Mouse (Mus musculus): ENCODE results near the gene Syn2. TPM values are rescaled to one million over a fixed set of nuclear protein-coding genes. Genes with fewer than 3 reads are reported as not detected.

Gene Syn2
- not detected in 2 replicates for total RNA-seq (2017)

GRCm38 (mm10) chr6:115134501-115135331, at the start of gene Syn2:
TSS of gene Syn2 (plus strand) at chr6:115134902.
- ATAC-seq (replicated peaks; ENCODE audit: low read depth, poor library complexity, severe bottlenecking), result peak; percentile 99

DNA sequence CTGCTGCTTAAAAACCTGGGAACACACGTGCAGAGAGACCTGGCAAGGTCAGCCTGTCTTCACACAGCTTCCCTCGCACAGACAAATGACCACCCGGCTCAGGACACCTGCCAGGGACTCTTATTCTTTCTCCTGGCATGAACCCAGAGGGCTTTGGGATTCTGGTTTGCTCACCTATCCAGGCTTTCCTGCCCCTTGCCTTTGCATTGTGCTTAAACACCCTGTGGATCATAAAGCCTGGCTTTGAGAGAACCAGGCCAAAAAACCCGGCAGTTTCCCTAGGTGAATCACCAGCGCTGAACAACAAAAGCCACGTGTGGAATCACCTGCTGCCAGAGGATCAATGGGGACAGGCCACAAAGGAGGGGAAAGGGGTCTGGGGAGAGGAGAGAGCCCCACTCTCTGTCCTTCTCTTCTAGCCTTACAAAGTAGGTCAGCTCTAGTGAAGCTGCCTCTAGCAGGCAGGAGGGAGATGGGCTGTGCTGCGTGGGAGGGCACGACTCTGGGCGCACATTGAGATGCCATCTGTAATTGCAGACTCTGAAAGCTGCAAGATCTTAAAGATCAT, 49.3 kb upstream of the Syn2 start:
- no peak for ATAC-seq (replicated peaks; ENCODE audit: low read depth, poor library complexity, severe bottlenecking)

GRCm38 (mm10) chr6:115088314-115089106, 46.2 kb upstream of the Syn2 start:
- ATAC-seq (replicated peaks; ENCODE audit: low read depth, poor library complexity, severe bottlenecking), result no peak

DNA sequence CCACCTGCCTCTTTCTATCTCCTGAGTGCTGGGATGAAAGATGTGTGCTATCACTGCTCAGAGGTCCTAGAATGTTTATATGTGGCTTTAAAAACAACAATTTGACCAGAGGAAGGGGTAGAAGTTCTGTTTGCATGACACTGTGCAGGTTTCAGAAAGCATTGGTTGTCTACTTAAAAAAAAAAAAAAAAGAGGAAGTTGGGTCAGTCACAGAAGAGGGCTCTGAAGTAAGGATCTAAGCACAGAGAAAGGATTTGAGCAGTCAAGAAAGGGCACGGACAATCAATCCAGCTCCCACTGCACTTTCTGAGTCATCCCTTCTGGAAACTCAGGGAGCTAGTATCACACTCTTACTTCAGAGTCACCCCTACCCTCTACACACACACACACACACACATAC, 43.0 kb upstream of the Syn2 start:
- peak; percentile 69 for ATAC-seq (replicated peaks; ENCODE audit: low read depth, poor library complexity, severe bottlenecking)

- no peak for ATAC-seq (replicated peaks; ENCODE audit: low read depth, poor library complexity, severe bottlenecking)
Observed at GRCm38 (mm10) chr6:115102542-115102941, 32.2 kb upstream of the Syn2 start.

DNA sequence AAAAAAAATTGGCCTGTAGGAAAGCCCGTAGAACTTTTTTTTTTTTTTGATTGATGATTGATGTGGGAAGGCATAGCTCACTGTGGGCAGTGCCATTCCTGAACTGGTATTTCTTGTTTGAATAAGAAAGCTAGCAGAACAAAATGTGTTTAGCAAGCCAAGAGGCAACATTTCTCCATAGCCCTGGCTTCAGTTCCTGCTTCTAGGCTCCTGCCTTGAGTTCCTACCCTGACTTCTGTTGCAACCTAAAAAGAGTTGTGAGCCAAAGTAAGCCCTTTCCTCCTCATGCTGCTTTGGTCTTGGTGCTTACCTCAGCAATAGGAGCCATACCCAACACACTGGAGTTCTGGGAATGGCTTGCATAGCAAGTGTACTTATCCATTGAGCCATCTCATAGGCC, 23.3 kb upstream of the Syn2 start:
- ATAC-seq (replicated peaks; ENCODE audit: low read depth, poor library complexity, severe bottlenecking), result no peak

DNA sequence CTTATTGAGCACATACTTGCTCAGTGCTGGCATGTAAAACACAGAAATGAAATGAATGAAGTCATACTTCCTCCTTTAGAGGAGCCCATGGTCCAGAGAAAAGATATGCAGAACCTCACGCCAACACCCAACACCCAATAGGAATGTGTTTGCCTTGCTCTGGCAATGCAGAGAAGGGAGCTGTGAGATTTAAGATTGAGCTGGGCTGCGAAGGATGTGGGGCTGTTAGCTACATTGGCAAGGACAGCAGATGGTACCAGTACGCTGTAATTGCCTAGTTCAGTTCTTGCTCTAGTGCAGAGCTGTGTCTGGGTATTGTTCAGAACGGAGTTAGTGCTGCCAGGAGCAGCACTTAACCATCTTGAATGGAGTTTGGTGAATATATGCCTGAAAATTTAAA, 12.5 kb upstream of the Syn2 start:
- ATAC-seq (replicated peaks; ENCODE audit: low read depth, poor library complexity, severe bottlenecking), result no peak

GRCm38 (mm10) chr6:115123262-115124201, 11.2 kb upstream of the Syn2 start:
- peak; percentile 96 for ATAC-seq (replicated peaks; ENCODE audit: low read depth, poor library complexity, severe bottlenecking)

- ATAC-seq (replicated peaks; ENCODE audit: low read depth, poor library complexity, severe bottlenecking), result no peak
Observed at GRCm38 (mm10) chr6:115124675-115125357, 9.9 kb upstream of the Syn2 start.

- no peak for ATAC-seq (replicated peaks; ENCODE audit: low read depth, poor library complexity, severe bottlenecking)
Observed at GRCm38 (mm10) chr6:115125358-115125720, 9.4 kb upstream of the Syn2 start.

DNA sequence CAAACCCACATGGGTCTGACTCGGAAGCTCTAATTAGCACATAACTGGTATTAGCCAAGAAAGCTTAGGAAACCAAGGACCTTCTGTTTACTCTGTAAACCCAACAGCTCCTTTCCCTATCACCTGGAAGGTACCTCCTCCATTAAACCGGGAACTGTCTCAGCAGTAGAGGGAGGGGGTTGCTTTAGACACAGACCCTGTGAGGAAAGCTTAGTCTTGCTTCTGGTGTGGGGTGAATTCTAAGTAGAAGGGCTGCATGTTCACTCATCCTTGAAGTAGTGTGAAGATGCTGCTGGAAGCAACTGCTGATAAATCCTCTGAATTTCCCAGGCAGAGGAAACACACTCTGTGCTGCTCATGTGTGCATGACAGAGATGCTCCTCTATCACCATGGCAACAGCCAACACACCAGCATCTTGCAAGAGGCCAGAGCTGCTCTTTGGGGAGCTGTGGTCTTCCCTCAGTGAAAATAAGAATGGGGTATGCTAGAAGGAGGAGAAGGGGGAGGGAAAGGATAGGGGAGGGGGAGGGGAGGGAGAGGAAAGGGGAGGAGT, 8.4 kb upstream of the Syn2 start:
- ATAC-seq (replicated peaks; ENCODE audit: low read depth, poor library complexity, severe bottlenecking), result no peak

GRCm38 (mm10) chr6:115126851-115127250, 7.9 kb upstream of the Syn2 start:
- ATAC-seq (replicated peaks; ENCODE audit: low read depth, poor library complexity, severe bottlenecking), result no peak

DNA sequence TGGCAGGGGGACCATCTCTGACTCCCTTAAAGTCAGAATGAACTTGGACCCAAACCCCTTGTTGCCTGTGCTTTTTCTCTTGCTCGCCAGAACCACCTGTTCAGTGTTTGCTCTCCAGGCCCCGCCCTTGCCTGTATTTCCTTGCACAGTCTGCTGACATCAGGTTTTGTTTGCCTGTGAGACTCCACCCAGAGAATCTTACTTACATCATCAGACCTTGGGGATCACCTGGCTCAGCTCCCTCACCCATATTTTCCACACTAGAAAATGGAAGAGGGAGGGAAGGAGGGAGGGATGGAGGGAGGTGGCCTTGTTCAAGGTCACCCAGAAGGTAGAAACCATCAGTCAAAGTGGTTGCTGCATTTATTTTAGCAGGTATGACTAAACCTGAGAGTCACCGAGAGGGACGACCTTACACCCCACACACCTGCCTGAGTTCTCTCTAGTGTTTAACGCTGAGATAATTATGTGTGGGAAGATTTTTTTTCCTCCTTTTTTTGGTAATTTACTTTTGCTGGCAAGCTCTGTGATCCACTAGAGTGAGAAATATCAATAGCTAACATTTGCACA, 7.4 kb upstream of the Syn2 start:
- ATAC-seq (replicated peaks; ENCODE audit: low read depth, poor library complexity, severe bottlenecking), result no peak

DNA sequence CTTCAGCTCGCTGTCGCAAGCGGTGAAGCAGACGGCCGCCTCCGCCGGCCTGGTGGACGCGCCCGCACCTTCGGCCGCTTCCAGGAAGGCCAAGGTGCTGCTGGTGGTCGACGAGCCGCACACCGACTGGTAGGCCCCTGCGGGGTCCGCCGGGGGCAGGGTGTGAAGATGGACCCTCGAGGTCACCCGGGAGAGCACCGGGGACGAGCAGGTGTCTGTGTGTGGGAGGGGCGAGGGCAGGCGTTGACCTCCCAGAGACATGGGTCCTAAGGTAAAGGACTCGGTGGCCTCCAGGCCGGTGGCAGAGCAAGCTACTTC, 589 bp downstream of the Syn2 start:
- no peak for ATAC-seq (replicated peaks; ENCODE audit: low read depth, poor library complexity, severe bottlenecking)

DNA sequence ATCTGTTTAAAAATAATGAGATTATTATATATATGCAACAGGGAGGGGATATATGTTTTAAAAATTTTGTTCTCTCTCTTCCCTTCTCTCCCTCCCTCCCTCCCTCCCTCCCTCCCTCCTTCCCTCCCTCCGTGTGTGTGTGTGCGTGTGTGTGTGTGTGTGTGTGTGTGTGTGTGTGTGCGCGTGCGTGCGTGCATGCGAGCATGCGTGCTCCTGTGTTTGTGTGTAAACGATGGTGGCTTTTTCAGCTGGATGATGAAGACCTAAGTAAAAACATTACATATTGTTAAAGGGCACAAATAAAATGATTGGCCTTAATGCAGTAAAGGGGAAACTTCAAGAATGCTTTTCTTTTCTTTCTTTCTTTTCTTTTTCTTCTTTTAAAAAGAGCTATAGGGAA, 1.5 kb downstream of the Syn2 start:
- ATAC-seq (replicated peaks; ENCODE audit: low read depth, poor library complexity, severe bottlenecking), result no peak

- no peak for ATAC-seq (replicated peaks; ENCODE audit: low read depth, poor library complexity, severe bottlenecking)
Observed at GRCm38 (mm10) chr6:115141446-115141845, 6.7 kb downstream of the Syn2 start.

DNA sequence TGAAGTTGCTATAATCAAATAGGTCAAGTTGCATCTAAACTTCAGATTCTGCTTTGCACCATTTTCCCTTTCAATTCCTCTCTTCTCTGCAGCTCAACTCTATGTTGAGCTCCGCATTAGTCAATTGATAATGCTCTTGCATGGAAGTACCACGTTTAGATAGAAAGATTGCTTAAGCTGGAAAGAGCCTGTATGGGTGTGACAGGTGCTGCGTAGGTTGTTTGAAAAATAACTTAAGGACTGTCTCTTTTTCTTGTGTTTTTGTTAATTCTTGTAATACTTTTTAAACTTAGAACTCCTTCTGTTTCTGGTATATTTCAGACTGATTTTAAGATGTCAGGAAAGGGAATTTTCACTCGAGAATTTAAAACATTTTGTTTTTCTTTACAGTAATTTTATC, 26.5 kb downstream of the Syn2 start:
- no peak for ATAC-seq (replicated peaks; ENCODE audit: low read depth, poor library complexity, severe bottlenecking)

GRCm38 (mm10) chr6:115165863-115166470, 31.3 kb downstream of the Syn2 start:
- no peak for ATAC-seq (replicated peaks; ENCODE audit: low read depth, poor library complexity, severe bottlenecking)

- no peak for ATAC-seq (replicated peaks; ENCODE audit: low read depth, poor library complexity, severe bottlenecking)
Observed at GRCm38 (mm10) chr6:115168921-115169320, 34.2 kb downstream of the Syn2 start.
